Mouse (Mus musculus) cerebellum, adult 9-11 months (tissue): ENCODE data around the gene Rwdd4a.

Source experiments
- DNase-seq: peaks from one replicate; pipeline ENCODE4 v3.0.0; 2022

Gene Rwdd4a

DNA sequence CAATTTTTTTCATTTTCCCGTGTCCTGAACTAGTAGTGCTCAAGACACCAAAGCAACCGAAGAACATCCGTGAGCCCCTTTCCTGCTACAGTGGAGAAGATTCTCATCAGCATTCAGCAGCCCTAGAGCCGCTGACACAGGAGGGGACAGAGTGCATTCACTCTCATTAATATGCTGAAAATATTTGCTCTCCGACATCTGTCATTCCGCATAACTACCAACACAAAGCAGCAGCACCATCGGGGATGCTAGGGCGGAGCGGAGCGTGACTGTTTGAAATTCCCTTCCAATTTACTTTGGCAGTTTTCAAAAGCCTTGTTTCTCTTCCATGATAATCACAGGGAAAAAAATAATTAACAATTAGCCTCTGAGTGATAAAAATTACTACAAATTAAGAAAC lies 56.9 kb downstream of the Rwdd4a start:
- DNase-seq, result no peak

DNA sequence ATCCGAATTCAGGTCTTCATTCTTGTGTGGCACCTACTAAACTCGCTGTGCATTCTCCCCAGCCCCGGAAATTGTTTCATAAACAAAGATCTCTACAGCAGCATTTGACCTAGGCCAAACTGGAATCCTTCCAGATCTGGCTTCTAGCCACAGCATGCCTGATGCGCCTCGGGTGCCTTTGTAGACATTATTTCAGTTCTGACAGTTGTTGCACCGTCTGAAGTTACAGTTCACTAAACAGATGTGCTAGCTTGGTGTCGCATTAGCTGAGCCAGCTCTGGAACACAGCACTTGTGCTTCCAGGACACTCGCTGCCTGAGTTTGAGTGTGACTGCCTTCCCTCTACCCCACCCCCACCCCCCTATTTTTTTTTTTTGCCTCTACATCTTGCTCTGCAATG lies 67.2 kb downstream of the Rwdd4a start:
- DNase-seq, result no peak
